Mouse (Mus musculus): ENCODE results near the gene Dlec1. TPM values are rescaled to one million over a fixed set of nuclear protein-coding genes. Genes with fewer than 3 reads are reported as not detected.

Gene Dlec1
- polyA plus RNA-seq, 1 experiment from 2014 or later: 1.9 TPM

DNA sequence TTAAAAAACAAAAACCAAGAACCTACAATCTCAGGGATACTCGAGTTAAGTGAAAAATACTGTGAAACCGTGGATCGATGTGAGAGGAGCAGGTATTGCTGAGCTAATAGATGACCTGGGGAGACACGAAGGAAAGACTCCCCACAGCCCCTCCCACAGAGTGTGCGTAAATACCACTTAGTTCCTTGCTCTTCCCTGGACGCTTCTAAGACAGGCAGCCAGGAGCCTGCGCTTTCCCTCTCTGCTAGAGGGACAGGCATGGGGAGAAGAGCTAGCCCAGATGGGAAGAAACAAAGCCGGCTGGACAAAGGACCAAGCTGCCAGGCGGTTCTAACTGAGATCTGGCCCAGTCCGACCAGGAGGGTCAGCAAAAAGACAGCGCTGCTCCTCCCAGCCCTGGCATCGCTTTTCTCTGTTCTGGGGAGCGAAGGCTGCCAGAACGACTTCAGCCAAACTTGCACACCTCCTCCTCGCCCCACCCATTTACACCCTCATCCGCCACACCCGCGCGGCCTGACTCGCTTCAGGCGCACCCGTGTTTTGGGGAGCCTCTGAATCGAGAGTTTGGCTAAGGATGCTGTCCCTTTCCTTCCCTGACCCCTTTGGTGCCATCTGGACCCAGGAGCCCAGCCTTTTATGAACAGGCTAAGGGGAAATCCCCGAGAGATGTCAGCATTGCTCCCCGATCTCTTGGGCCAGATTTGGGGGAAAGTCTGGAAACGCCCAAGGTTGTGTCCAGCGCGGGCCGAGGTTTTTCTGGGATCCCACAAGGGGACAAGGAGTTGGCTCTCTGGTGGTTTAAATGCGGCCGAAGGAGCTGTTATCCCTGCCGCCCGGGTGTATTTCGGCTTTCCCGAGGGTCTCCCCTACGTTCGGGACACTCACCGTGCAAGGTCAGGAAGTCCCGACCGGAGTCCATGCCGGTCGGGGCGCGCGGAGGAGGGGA lies 9.5 kb upstream of the Dlec1 start:
- peaks cover 48% of the 10 kb centered on the region for H3K4me1 ChIP-seq
- H3K27me3 ChIP-seq: peaks cover 33% of the 10 kb centered on the region; the same call in 1 of the 2 replicates
- H3K4me2 ChIP-seq (replicated peaks): peak overlapping the region; percentile 81

DNA sequence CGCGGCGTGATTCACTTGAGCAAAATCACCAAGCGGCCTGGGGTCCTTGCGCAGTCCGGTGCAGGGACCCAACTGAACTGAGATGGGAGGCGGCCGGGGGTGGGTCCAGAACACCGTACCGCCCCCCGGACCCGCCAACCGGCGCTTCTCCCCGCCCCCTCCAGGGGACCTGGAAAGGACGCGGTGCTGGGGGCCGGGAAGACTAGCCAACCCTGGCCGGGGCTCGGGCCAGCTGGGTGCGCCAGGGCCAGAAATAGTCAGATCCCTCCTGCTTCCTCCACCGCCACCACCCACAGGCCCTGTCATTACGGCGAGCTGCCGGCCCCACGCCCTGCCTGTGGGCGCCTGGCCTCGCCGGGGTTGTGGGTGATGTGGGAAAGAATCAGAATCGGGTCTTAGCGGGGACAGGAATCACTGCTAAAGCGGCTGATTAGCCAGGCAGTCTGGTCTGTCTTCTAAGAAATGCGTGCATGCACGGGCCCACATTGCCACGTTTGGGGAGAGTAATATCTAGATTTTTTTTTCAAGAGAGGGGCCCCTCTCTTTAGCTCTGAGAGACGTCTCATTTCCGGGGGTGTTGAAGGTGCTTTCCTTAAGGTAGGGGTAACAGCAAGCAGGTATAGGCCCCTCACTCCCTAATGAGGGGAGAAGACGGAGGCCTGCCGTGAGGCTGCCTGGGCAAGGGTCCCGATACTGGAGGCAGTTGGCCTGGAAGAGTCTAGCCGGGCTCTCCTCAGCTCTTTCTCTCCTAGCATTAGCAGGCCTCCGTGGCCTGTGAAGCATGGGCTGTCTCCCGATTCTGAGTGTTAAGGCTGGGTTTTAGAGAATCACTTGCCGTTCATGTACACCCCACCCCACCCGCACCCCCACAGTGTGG lies 8.6 kb upstream of the Dlec1 start, which contains the start of gene Plcd1:
TSS of gene Plcd1 (minus strand) at position 84 of the 877 bp plus-strand sequence.
- WGBS: 9% methylated on average over 45 of the region's 45 CpGs
- Histone ChIP-seq H3K4me2 (replicated peaks) (peak within 1 kb of the TSS; percentile 81), H3K4me1 (peaks cover 39% of the 10 kb centered on the region), H3K9me3 (replicated peaks) (no peaks in the 10 kb centered on the region), H3K27ac (peak within 1 kb of the TSS; percentile 55), H3K27me3 (peaks cover 33% of the 10 kb centered on the region; the same call in 1 of the 2 replicates), H3K9ac (peak within 1 kb of the TSS; percentile 69), H3K4me3 (peak within 1 kb of the TSS; percentile 55), H3K36me3 (no peaks in the 10 kb centered on the region)
- ATAC-seq (ENCODE audit: low FRiP score): peak; percentile 74

More for the DNA sequence above, 9.5 kb upstream of the Dlec1 start:
- no peak for ATAC-seq (ENCODE audit: low FRiP score)
- H3K27ac ChIP-seq: peak overlapping the region; percentile 55; the same call in 1 of the 2 replicates
- no peaks in the 10 kb centered on the region for H3K36me3 ChIP-seq
- peak overlapping the region; percentile 55 for H3K4me3 ChIP-seq
- peak overlapping the region; percentile 69 for H3K9ac ChIP-seq
- H3K9me3 ChIP-seq (replicated peaks): no peaks in the 10 kb centered on the region
- WGBS: 3% methylated on average over 45 of the region's 45 CpGs

DNA sequence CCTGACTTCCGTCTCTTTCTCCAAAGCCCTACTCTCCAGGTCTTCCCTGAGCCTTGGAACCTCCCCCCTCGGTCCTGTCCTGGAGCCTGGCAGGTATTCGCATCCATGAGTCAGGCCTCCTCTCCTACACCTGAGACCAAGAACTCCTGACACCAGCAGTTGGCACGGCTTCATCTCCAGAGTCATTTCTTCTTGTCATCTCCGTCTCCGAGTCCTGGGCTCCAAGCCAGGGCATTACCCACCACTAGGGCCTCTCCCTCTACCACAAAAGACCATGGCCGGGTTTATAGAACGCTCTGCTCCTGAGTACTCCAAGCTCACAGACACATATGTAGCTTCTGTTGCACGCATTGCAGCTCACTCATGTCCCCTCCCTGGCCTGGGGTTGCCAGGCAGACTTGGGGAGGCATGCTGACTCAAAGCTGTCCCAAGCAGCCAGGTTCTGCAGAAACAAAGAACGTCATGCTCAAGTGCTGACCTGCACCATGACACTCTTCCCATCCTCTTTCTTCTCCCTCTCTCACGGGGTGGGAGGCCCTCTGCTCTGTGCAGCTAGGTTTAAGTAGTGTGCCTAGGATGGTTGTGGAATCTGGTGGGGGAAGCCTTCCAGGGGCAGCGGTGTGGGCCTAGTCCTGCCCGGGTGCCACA lies 7.7 kb upstream of the Dlec1 start:
- Histone ChIP-seq H3K27ac (no peak overlapping the region), H3K9ac (no peak overlapping the region), H3K27me3 (peaks cover 33% of the 10 kb centered on the region; the same call in 1 of the 2 replicates), H3K4me1 (peaks cover 34% of the 10 kb centered on the region), H3K4me2 (replicated peaks) (no peak overlapping the region), H3K9me3 (replicated peaks) (no peaks in the 10 kb centered on the region), H3K36me3 (no peaks in the 10 kb centered on the region), H3K4me3 (no peak overlapping the region)
- ATAC-seq (ENCODE audit: low FRiP score): no peak
- WGBS: 69% methylated on average over 13 of the region's 13 CpGs

DNA sequence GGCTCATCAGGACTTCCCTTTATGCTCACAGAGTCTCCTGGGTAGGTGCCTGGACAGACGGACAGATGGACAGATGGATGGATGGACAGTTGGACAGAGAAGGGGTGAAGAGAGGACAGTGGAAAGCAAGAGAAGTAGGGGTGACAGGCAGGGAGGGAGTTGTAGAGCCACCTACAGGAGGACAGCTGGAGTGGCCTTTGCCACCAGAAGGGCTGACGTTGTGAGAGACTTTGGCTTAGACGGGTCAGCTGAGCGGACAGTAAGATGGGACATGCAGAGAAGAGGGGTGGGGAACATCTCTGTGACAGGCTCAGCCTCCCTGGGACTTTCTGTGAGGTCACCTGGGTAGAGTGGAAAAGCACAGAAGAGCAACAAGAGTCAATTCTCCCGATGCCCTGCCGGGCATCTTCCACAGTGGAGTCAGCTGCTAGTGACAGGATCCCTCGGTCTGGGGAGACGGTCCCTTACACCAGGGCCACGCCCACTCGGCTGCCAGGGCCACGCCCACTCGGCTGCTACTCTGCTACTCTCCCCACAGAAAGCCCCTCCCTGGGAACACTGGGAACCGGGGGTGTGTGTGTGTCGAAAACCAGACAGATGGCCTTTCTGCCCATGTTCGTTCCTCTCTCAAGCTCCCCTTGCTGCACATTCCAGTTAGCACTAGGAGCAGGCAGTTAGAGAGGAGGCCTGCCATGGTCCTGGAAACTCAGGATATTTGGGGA lies 1.9 kb upstream of the Dlec1 start:
- Histone ChIP-seq H3K4me2 (replicated peaks) (no peak overlapping the region), H3K4me1 (peaks cover 9% of the 10 kb centered on the region), H3K36me3 (no peaks in the 10 kb centered on the region), H3K9me3 (replicated peaks) (no peaks in the 10 kb centered on the region), H3K9ac (no peak overlapping the region), H3K27ac (no peak overlapping the region), H3K27me3 (peaks cover 13% of the 10 kb centered on the region), H3K4me3 (no peak overlapping the region)
- WGBS: 17% methylated on average over 15 of the region's 15 CpGs
- no peak for ATAC-seq (ENCODE audit: low FRiP score)

DNA sequence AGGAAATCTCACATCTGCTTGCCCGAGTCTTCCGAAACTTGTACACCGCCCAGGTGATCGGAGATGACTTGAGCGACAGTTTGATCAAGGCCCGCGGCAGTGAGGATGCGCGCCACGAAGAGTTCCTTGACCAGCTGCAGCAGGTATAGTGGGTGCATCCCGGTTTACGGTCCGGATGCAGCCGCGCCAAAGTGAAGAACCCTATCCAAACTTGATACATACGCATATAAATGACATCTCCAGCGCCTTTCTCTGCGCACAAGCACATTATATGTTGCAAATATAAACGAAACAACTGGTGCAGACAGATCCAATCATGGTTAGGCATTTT lies 470 bp downstream of the Dlec1 start:
- WGBS: 3% methylated on average over 19 of the region's 19 CpGs
- Histone ChIP-seq H3K9me3 (replicated peaks) (no peaks in the 10 kb centered on the region), H3K4me3 (peak overlapping the region; percentile 52), H3K9ac (peak overlapping the region; percentile 28), H3K27ac (no peak overlapping the region), H3K27me3 (peaks cover 9% of the 10 kb centered on the region), H3K36me3 (no peaks in the 10 kb centered on the region), H3K4me2 (replicated peaks) (peak overlapping the region; percentile 60), H3K4me1 (peaks cover 9% of the 10 kb centered on the region)
- ATAC-seq (ENCODE audit: low FRiP score): no peak

DNA sequence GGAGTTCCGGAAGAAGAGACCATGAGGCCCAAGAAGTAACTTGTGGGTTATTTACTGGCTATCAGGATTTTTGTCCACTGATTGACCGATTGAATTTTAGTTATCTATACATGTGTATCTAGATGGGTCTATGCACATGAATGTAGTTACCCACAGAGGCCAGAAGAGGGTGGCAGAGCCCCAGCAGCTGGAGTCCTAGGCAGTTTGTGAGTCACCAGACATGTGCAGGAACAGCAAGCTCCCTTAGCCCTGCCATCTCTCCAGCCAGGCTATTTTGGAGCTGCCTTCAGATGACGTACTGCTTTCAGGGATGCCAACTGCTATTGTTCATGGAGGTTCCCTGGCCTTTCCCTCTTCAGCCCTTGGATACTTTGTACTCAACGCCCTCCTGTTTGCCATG lies 5.3 kb downstream of the Dlec1 start:
- Histone ChIP-seq H3K9me3 (replicated peaks) (no peaks in the 10 kb centered on the region), H3K36me3 (no peaks in the 10 kb centered on the region), H3K27ac (no peak overlapping the region), H3K4me3 (no peak overlapping the region), H3K9ac (no peak overlapping the region), H3K4me1 (peaks cover 18% of the 10 kb centered on the region), H3K27me3 (peaks cover 9% of the 10 kb centered on the region), H3K4me2 (replicated peaks) (no peak overlapping the region)
- WGBS: 88% methylated on average over 4 of the region's 4 CpGs
- no peak for ATAC-seq (ENCODE audit: low FRiP score)

DNA sequence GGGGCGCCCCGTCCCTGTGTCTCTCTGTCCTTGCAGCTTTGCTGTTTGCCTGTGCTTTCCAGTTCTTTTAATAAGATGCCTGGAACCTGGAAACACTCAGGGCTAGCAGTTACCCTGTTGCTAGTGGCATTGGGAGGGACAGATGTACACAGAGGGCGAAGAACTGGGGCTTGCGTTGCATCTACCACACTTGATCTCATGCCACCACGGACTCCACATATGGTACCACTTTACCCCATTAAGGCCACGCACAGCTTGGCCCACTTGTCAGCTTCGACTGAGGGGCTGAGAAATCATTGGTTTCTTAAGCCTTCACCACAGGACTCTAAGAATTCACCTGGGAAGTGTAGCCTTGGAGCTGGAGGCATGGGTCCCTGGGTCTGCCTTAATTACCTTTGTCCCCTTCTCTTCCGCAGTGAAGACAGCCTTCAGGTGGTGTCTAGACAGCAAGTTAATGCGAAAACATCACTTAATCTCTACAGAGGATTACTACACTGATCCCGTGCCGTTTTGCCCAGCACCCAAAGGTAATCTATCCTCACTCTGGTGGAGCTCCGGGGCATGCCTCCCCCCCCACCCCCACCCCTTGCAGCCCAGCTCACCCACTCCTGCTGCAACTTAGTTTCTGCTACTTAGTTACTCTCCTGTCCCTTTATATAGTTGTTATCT lies 7.5 kb downstream of the Dlec1 start:
- H3K9me3 ChIP-seq (replicated peaks): no peaks in the 10 kb centered on the region
- no peak overlapping the region for H3K4me3 ChIP-seq
- peaks cover 13% of the 10 kb centered on the region for H3K4me1 ChIP-seq
- 62% methylated on average over 12 of the region's 12 CpGs for WGBS
- no peak overlapping the region for H3K9ac ChIP-seq
- no peak overlapping the region for H3K27ac ChIP-seq
- no peak overlapping the region for H3K4me2 ChIP-seq (replicated peaks)
- H3K27me3 ChIP-seq: no peaks in the 10 kb centered on the region
- ATAC-seq (ENCODE audit: low FRiP score): no peak
- no peaks in the 10 kb centered on the region for H3K36me3 ChIP-seq

DNA sequence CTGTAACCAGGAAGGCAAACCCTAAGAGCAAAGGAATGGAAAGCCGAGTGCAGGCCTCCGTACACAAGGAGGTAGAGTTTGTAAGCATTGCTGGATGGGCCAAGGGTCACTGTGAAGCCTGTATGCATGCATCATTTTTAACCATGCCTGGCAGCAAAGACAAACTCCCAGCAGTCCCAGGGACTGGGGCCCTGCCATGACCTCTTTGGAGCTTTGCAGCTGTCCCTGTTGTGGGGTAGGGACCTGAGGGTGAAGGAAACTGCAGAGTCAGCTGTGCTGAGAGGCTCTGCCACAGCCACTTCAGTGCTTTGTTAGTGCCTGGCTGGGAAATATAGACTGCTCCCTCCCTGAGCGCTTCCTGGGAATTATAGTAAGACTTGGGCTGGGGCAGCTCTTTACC lies 8.4 kb downstream of the Dlec1 start:
- no peaks in the 10 kb centered on the region for H3K9me3 ChIP-seq (replicated peaks)
- no peak for ATAC-seq (ENCODE audit: low FRiP score)
- no peak overlapping the region for H3K4me2 ChIP-seq (replicated peaks)
- no peak overlapping the region for H3K9ac ChIP-seq
- no peak overlapping the region for H3K4me3 ChIP-seq
- peaks cover 13% of the 10 kb centered on the region for H3K4me1 ChIP-seq
- H3K27ac ChIP-seq: no peak overlapping the region
- no peaks in the 10 kb centered on the region for H3K36me3 ChIP-seq
- 26% methylated on average over 3 of the region's 3 CpGs for WGBS
- H3K27me3 ChIP-seq: no peaks in the 10 kb centered on the region

DNA sequence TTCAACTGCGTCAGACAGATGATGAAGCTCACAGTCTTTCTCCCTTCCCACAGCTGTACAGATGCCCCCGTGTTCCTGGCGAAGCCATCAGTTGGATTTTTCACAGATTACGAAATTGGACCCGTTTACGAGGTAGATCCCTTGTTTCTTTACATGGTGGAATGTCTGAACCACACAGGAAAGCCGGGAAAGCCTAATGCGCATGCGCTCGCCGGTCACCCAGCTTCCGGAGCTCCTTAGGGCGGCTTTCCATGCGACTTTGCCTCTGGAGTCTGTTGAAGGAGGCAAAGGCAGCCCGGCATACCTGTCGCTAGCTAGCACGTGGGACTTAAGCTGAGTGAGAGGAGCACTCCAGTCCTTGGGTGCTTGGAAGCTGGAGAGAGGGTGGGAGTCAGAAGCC lies 12.6 kb downstream of the Dlec1 start:
- ATAC-seq (ENCODE audit: low FRiP score): no peak

DNA sequence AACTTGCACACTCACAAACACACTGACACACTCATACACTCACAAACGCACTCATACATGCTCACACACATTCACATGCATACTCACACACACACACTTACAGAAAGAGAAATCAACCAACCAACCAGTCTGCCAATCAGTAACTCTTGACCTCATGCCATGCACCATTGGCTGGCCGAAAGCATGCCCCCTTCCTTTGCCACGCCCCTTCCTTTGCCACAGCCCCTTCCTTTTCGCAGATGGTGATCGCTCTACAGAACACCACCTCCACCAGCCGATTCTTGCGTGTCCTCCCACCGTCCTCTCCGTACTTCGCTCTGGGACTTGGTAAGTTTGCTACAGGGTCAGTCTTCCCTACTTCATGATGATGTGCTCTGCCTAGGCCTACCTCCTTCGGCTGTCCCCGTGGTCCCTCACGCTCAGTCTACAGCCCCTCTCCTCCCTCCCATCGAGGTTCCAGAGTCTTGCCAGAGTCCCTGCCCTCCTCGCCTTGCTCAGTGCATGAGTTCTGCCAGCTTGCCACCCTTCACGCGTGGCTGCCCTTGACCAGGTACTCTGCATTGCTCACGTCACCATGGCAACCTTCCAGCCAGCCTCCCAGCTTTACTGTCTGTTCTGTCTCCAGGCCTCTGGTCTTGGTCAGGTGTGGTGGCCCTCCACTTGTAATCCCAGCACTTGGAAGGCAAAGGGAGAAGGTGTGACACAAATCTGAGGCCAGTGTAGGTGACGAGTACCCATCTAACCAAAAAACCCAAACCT lies 17.3 kb downstream of the Dlec1 start:
- no peak overlapping the region for H3K4me3 ChIP-seq
- H3K4me1 ChIP-seq: peaks cover 12% of the 10 kb centered on the region
- H3K27ac ChIP-seq: no peak overlapping the region
- H3K9me3 ChIP-seq (replicated peaks): no peaks in the 10 kb centered on the region
- no peak overlapping the region for H3K9ac ChIP-seq
- 87% methylated on average over 19 of the region's 19 CpGs for WGBS
- no peak for ATAC-seq (ENCODE audit: low FRiP score)
- H3K27me3 ChIP-seq: no peaks in the 10 kb centered on the region
- no peaks in the 10 kb centered on the region for H3K36me3 ChIP-seq
- no peak overlapping the region for H3K4me2 ChIP-seq (replicated peaks)

More for the DNA sequence above, 12.6 kb downstream of the Dlec1 start:
- no peaks in the 10 kb centered on the region for H3K9me3 ChIP-seq (replicated peaks)
- no peak overlapping the region for H3K4me3 ChIP-seq
- H3K4me2 ChIP-seq (replicated peaks): no peak overlapping the region
- no peak overlapping the region for H3K9ac ChIP-seq
- H3K27me3 ChIP-seq: no peaks in the 10 kb centered on the region
- H3K4me1 ChIP-seq: peaks cover 11% of the 10 kb centered on the region
- no peak overlapping the region for H3K27ac ChIP-seq
- WGBS: 88% methylated on average over 17 of the region's 17 CpGs
- H3K36me3 ChIP-seq: no peaks in the 10 kb centered on the region
